Mouse (Mus musculus): ENCODE data around the gene Cdkal1. TPM values are rescaled to one million over a fixed set of nuclear protein-coding genes. Genes with fewer than 3 reads are reported as not detected.

Gene Cdkal1
- total and polyA plus RNA-seq, 2 experiments from 2014 or later: 17.4 to 17.6 TPM

- Histone ChIP-seq H3K4me1 (ENCODE audit: insufficient read depth, low read length) (no peaks in the 10 kb centered on the region), H3K36me3 (ENCODE audit: insufficient read depth, low read length) (no peaks in the 10 kb centered on the region), H3K27ac (ENCODE audit: low read depth, low read length) (no peak overlapping the region), H3K9ac (replicated peaks; ENCODE audit: low read length, poor library complexity, severe bottlenecking) (no peak overlapping the region), H3K4me2 (ENCODE audit: low read depth, low read length, poor library complexity, severe bottlenecking) (no peak overlapping the region), H3K27me3 (ENCODE audit: insufficient read depth, low read length) (no peaks in the 10 kb centered on the region), H3K9me3 (ENCODE audit: low read length) (no peaks in the 10 kb centered on the region), H3K4me3 (ENCODE audit: low read depth, low read length) (no peak overlapping the region)
- TF ChIP-seq CTCF (IDR thresholded peaks at IDR 0.05): no peak
- DNase-seq (ENCODE audit: low spot score) (no peak), ATAC-seq (ENCODE audit: low FRiP score) (no peak)
- WGBS: 91% methylated on average over 7 of the region's 7 CpGs
Observed at GRCm38 (mm10) chr13:29687872-29688271, 167.6 kb downstream of the Cdkal1 start.

GRCm38 (mm10) chr13:29679479-29680186 lies 175.8 kb downstream of the Cdkal1 start:
- H3K9me3 ChIP-seq (ENCODE audit: low read length): no peaks in the 10 kb centered on the region
- no peaks in the 10 kb centered on the region for H3K27me3 ChIP-seq (ENCODE audit: insufficient read depth, low read length)
- WGBS: 92% methylated on average over 11 of the region's 11 CpGs
- no peak overlapping the region for H3K9ac ChIP-seq (replicated peaks; ENCODE audit: low read length, poor library complexity, severe bottlenecking)
- no peak overlapping the region for H3K4me3 ChIP-seq (ENCODE audit: low read depth, low read length)
- no peak for DNase-seq (ENCODE audit: low spot score)
- no peak overlapping the region for H3K4me2 ChIP-seq (ENCODE audit: low read depth, low read length, poor library complexity, severe bottlenecking)
- no peak for TF ChIP-seq CTCF (IDR thresholded peaks at IDR 0.05)
- ATAC-seq (ENCODE audit: low FRiP score): no peak
- H3K4me1 ChIP-seq (ENCODE audit: insufficient read depth, low read length): no peaks in the 10 kb centered on the region
- H3K27ac ChIP-seq (ENCODE audit: low read depth, low read length): no peak overlapping the region
- H3K36me3 ChIP-seq (ENCODE audit: insufficient read depth, low read length): no peaks in the 10 kb centered on the region

- Histone ChIP-seq H3K27me3 (ENCODE audit: insufficient read depth, low read length) (no peaks in the 10 kb centered on the region), H3K4me2 (ENCODE audit: low read depth, low read length, poor library complexity, severe bottlenecking) (no peak overlapping the region), H3K9me3 (ENCODE audit: low read length) (no peaks in the 10 kb centered on the region), H3K4me3 (ENCODE audit: low read depth, low read length) (no peak overlapping the region), H3K36me3 (ENCODE audit: insufficient read depth, low read length) (no peaks in the 10 kb centered on the region), H3K27ac (ENCODE audit: low read depth, low read length) (no peak overlapping the region), H3K4me1 (ENCODE audit: insufficient read depth, low read length) (no peaks in the 10 kb centered on the region), H3K9ac (replicated peaks; ENCODE audit: low read length, poor library complexity, severe bottlenecking) (no peak overlapping the region)
- TF ChIP-seq CTCF (IDR thresholded peaks at IDR 0.05): no peak
- DNase-seq (ENCODE audit: low spot score) (no peak), ATAC-seq (ENCODE audit: low FRiP score) (no peak)
- 95% methylated on average over 4 of the region's 4 CpGs for WGBS
Observed at GRCm38 (mm10) chr13:29677559-29677958, 177.9 kb downstream of the Cdkal1 start.

- 90% methylated on average over 3 of the region's 3 CpGs for WGBS
Observed at GRCm38 (mm10) chr13:29670626-29671025, 184.8 kb downstream of the Cdkal1 start.

GRCm38 (mm10) chr13:29663908-29664307 lies 191.6 kb downstream of the Cdkal1 start:
- 81% methylated on average over 3 of the region's 3 CpGs for WGBS
- Histone ChIP-seq H3K9me3 (ENCODE audit: low read length) (no peaks in the 10 kb centered on the region), H3K9ac (replicated peaks; ENCODE audit: low read length, poor library complexity, severe bottlenecking) (no peak overlapping the region), H3K4me3 (ENCODE audit: low read depth, low read length) (no peak overlapping the region), H3K4me1 (ENCODE audit: insufficient read depth, low read length) (no peaks in the 10 kb centered on the region), H3K27me3 (ENCODE audit: insufficient read depth, low read length) (no peaks in the 10 kb centered on the region), H3K27ac (ENCODE audit: low read depth, low read length) (no peak overlapping the region), H3K4me2 (ENCODE audit: low read depth, low read length, poor library complexity, severe bottlenecking) (no peak overlapping the region), H3K36me3 (ENCODE audit: insufficient read depth, low read length) (no peaks in the 10 kb centered on the region)
- DNase-seq (ENCODE audit: low spot score) (no peak), ATAC-seq (ENCODE audit: low FRiP score) (no peak)
- TF ChIP-seq CTCF (IDR thresholded peaks at IDR 0.05): no peak

More at GRCm38 (mm10) chr13:29670626-29671025, 184.8 kb downstream of the Cdkal1 start:
- TF ChIP-seq CTCF (IDR thresholded peaks at IDR 0.05): no peak
- DNase-seq (ENCODE audit: low spot score) (no peak), ATAC-seq (ENCODE audit: low FRiP score) (no peak)
- no peaks in the 10 kb centered on the region for H3K27me3 ChIP-seq (ENCODE audit: insufficient read depth, low read length)
- H3K9ac ChIP-seq (replicated peaks; ENCODE audit: low read length, poor library complexity, severe bottlenecking): no peak overlapping the region
- H3K9me3 ChIP-seq (ENCODE audit: low read length): no peaks in the 10 kb centered on the region
- no peaks in the 10 kb centered on the region for H3K4me1 ChIP-seq (ENCODE audit: insufficient read depth, low read length)
- no peak overlapping the region for H3K27ac ChIP-seq (ENCODE audit: low read depth, low read length)
- H3K4me3 ChIP-seq (ENCODE audit: low read depth, low read length): no peak overlapping the region
- no peak overlapping the region for H3K4me2 ChIP-seq (ENCODE audit: low read depth, low read length, poor library complexity, severe bottlenecking)
- no peaks in the 10 kb centered on the region for H3K36me3 ChIP-seq (ENCODE audit: insufficient read depth, low read length)

- Histone ChIP-seq H3K27ac (ENCODE audit: low read depth, low read length) (no peak overlapping the region), H3K4me3 (ENCODE audit: low read depth, low read length) (no peak overlapping the region), H3K27me3 (ENCODE audit: insufficient read depth, low read length) (no peaks in the 10 kb centered on the region), H3K4me2 (ENCODE audit: low read depth, low read length, poor library complexity, severe bottlenecking) (no peak overlapping the region; the same call in 1 of the 2 replicates), H3K9ac (replicated peaks; ENCODE audit: low read length, poor library complexity, severe bottlenecking) (no peak overlapping the region), H3K9me3 (ENCODE audit: low read length) (no peaks in the 10 kb centered on the region), H3K4me1 (ENCODE audit: insufficient read depth, low read length) (no peaks in the 10 kb centered on the region), H3K36me3 (ENCODE audit: insufficient read depth, low read length) (no peaks in the 10 kb centered on the region)
- no peak for TF ChIP-seq CTCF (IDR thresholded peaks at IDR 0.05)
- no peak for ATAC-seq (ENCODE audit: low FRiP score)
- 75% methylated on average over 11 of the region's 11 CpGs for WGBS
- DNase-seq (ENCODE audit: low spot score): no peak
Observed at GRCm38 (mm10) chr13:29655841-29656365, 199.6 kb downstream of the Cdkal1 start.
